Mouse (Mus musculus): ENCODE measurements around the gene Kat2a.

The Kat2a gene

GRCm38 (mm10) chr11:100711783-100712615 lies at the start of gene Kat2a:
Gene Kat2a (minus strand): TSS chr11:100712465.
- peak; percentile 86 for DNase-seq (ENCODE audit: low spot score)

- DNase-seq (ENCODE audit: low spot score), result peak; percentile 85
These were observed 49.3 kb upstream of the Kat2a start for GRCm38 (mm10) chr11:100761547-100762045.

GRCm38 (mm10) chr11:100759611-100760233 lies 47.5 kb upstream of the Kat2a start, which contains the start of gene Kcnh4:
Gene Kcnh4 (minus strand): TSS chr11:100759942.
- no peak for DNase-seq (ENCODE audit: low spot score)

- DNase-seq (ENCODE audit: low spot score), result peak; percentile 81
These were observed 46.7 kb upstream of the Kat2a start for GRCm38 (mm10) chr11:100758707-100759610.

GRCm38 (mm10) chr11:100757566-100757965 lies 45.3 kb upstream of the Kat2a start:
- no peak for DNase-seq (ENCODE audit: low spot score)

GRCm38 (mm10) chr11:100756476-100756875 lies 44.2 kb upstream of the Kat2a start:
- DNase-seq (ENCODE audit: low spot score), result no peak

GRCm38 (mm10) chr11:100754693-100755057 lies 42.4 kb upstream of the Kat2a start:
- no peak for DNase-seq (ENCODE audit: low spot score)

- no peak for DNase-seq (ENCODE audit: low spot score)
These were observed 41.9 kb upstream of the Kat2a start for GRCm38 (mm10) chr11:100754021-100754692.

- no peak for DNase-seq (ENCODE audit: low spot score)
These were observed 40.0 kb upstream of the Kat2a start for GRCm38 (mm10) chr11:100752294-100752693.

GRCm38 (mm10) chr11:100750127-100750526 lies 37.9 kb upstream of the Kat2a start:
- DNase-seq (ENCODE audit: low spot score), result no peak

GRCm38 (mm10) chr11:100749469-100749868 lies 37.2 kb upstream of the Kat2a start:
- DNase-seq (ENCODE audit: low spot score), result no peak

GRCm38 (mm10) chr11:100748620-100749019 lies 36.4 kb upstream of the Kat2a start:
- DNase-seq (ENCODE audit: low spot score), result no peak

GRCm38 (mm10) chr11:100747114-100747513 lies 34.8 kb upstream of the Kat2a start:
- DNase-seq (ENCODE audit: low spot score), result no peak

GRCm38 (mm10) chr11:100746546-100746945 lies 34.3 kb upstream of the Kat2a start:
- no peak for DNase-seq (ENCODE audit: low spot score)

- DNase-seq (ENCODE audit: low spot score), result no peak
These were observed 32.8 kb upstream of the Kat2a start for GRCm38 (mm10) chr11:100745085-100745484.

GRCm38 (mm10) chr11:100741348-100741747 lies 29.1 kb upstream of the Kat2a start:
- DNase-seq (ENCODE audit: low spot score), result peak; percentile 53

GRCm38 (mm10) chr11:100738749-100739148 lies 26.5 kb upstream of the Kat2a start:
- no peak for DNase-seq (ENCODE audit: low spot score)

- DNase-seq (ENCODE audit: low spot score), result peak; percentile 100
These were observed 25.9 kb upstream of the Kat2a start, which contains the start of gene Rab5c for GRCm38 (mm10) chr11:100738066-100738604. Gene Rab5c (minus strand): TSS chr11:100738215.

GRCm38 (mm10) chr11:100737105-100737733 lies 25.0 kb upstream of the Kat2a start:
- DNase-seq (ENCODE audit: low spot score), result peak; percentile 28

GRCm38 (mm10) chr11:100736746-100737080 lies 24.4 kb upstream of the Kat2a start:
- no peak for DNase-seq (ENCODE audit: low spot score)
